Mouse (Mus musculus) testis, adult 2 months (tissue): Measurements from ENCODE around the gene Fhl3.

Experiments
- CTCF ChIP-seq: fragments of 200-500 bp; IDR thresholded peaks from 2 replicates; pipeline ENCODE4 v1.5.1; 2012; ENCODE audit warnings: low read depth, mild to moderate bottlenecking, inconsistent platforms, low read length, moderate library complexity; ENCODE audit not compliant: control insufficient read depth, insufficient read depth, insufficient replicate concordance
- POLR2A ChIP-seq: fragments of 200-500 bp; IDR thresholded peaks from 2 replicates; pipeline ENCODE4 v1.6.1; 2012; ENCODE audit warnings: low read depth, mild to moderate bottlenecking, inconsistent platforms, low read length, moderate library complexity; ENCODE audit not compliant: control insufficient read depth

GRCm38 (mm10) chr4:124714545-124715481 lies 14.3 kb downstream of the Fhl3 start, which contains the start of gene Sf3a3:
- TF ChIP-seq POLR2A (peak; percentile 71; the same call in 1 of the 2 replicates), CTCF (peak; percentile 68; the same call in 1 of the 2 replicates)
